Comparison of ENCODE assay signal across 23 mouse cellular contexts in the genomic region with DNA sequence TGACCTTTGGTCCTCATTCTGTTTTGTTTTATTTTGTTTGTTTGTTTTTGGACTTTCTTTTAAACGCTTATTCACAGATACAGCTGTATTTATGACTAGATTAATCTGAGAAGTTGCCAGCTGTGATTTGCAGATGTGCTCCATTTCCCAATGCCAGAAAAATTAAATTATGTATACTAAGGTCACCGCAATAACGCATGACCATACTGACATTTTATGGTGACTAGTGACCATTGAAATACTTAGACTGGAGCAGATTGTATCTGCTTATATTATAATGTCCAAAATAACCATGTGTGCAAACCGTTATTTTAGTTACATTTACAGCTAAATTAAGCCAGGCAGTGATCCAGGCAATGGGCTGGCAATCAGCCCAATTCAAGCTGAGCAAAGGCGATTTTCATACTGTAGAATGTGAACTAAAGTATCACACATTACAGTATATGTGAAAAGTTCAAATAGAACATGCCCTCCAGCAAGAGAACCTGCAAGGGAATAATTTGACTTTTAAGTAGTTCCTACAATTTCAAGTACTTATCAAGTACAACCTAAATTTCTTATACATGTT.
"Had no signal": no experiment of that assay in that cellular context is flagged by ENCODE, and none has a peak within 500 bp of the region (broad histone marks: within the 10 kb centered on the region; RNA-seq: fewer than 3 reads in every experiment).

No protein-coding gene starts in this region.

- H3K36me3 ChIP-seq: kidney, embryonic 15.5 days; limb, embryonic 12.5 days; limb, embryonic 15.5 days; midbrain, embryonic 10.5 days; midbrain, embryonic 13.5 days; neural tube, embryonic 13.5 days; stomach, embryonic 15.5 days had no signal

- DNase-seq: kidney, adult 18-20 months; kidney, postnatal 14 days; layer of hippocampus, adult 9-11 months; liver, postnatal 0 days; lung, postnatal 10 days; lung, postnatal 36 days; retina, postnatal 1 day; right cerebral cortex, postnatal 25 days; spleen, adult 18-20 months; thymus, postnatal 25 days had no signal

- H3K4me1 ChIP-seq: megakaryocyte, embryonic 14.5 days; midbrain, embryonic 10.5 days; midbrain, embryonic 13.5 days; neural tube, embryonic 13.5 days; stomach, embryonic 15.5 days had no signal

- ATAC-seq: liver, postnatal 0 days; midbrain, embryonic 13.5 days; midbrain, embryonic 16.5 days had no signal

- H3K9ac ChIP-seq: kidney, embryonic 15.5 days; limb, embryonic 12.5 days; limb, embryonic 15.5 days; liver, embryonic 14.5 days; liver, postnatal 0 days; midbrain, embryonic 13.5 days; neural tube, embryonic 13.5 days; stomach, embryonic 15.5 days had no signal

- H3K27ac ChIP-seq: kidney, embryonic 15.5 days; layer of hippocampus, adult 2 months; limb, embryonic 12.5 days; limb, embryonic 15.5 days; liver, embryonic 14.5 days; midbrain, embryonic 10.5 days; midbrain, embryonic 13.5 days; neural tube, embryonic 13.5 days; stomach, embryonic 15.5 days had no signal

- H3K4me3 ChIP-seq: kidney, embryonic 15.5 days; layer of hippocampus, adult 2 months; limb, embryonic 12.5 days; limb, embryonic 15.5 days; megakaryocyte, embryonic 14.5 days; midbrain, embryonic 10.5 days; midbrain, embryonic 13.5 days; myocyte; neural tube, embryonic 13.5 days; stomach, embryonic 15.5 days had no signal

- H3K27me3 ChIP-seq: kidney, embryonic 15.5 days; limb, embryonic 12.5 days; limb, embryonic 15.5 days; megakaryocyte, embryonic 14.5 days; midbrain, embryonic 13.5 days; neural tube, embryonic 13.5 days; stomach, embryonic 15.5 days had no signal

- H3K4me2 ChIP-seq: kidney, embryonic 15.5 days; limb, embryonic 12.5 days; limb, embryonic 15.5 days; liver, embryonic 11.5 days; midbrain, embryonic 13.5 days; neural tube, embryonic 13.5 days; stomach, embryonic 15.5 days had no signal

- H3K9me3 ChIP-seq: kidney, embryonic 15.5 days; limb, embryonic 12.5 days; limb, embryonic 15.5 days; midbrain, embryonic 10.5 days; midbrain, embryonic 13.5 days; neural tube, embryonic 13.5 days; stomach, embryonic 15.5 days had no signal
